Mouse (Mus musculus) cerebellum, adult 2 months (tissue): ENCODE data around the gene Serpina11.

Experiments used
- CTCF ChIP-seq: fragments of 200-500 bp; IDR thresholded peaks from 2 replicates; pipeline ENCODE4 v1.5.1; 2011; ENCODE audit warnings: low read depth, mild to moderate bottlenecking, control low read depth, low read length, moderate library complexity, borderline replicate concordance; ENCODE audit not compliant: insufficient read depth
- POLR2A ChIP-seq: fragments of 200-500 bp; IDR thresholded peaks from 2 replicates; pipeline ENCODE4 v1.6.1; 2011; ENCODE audit warnings: low read length, control low read depth, borderline replicate concordance; ENCODE audit not compliant: insufficient read depth

DNA sequence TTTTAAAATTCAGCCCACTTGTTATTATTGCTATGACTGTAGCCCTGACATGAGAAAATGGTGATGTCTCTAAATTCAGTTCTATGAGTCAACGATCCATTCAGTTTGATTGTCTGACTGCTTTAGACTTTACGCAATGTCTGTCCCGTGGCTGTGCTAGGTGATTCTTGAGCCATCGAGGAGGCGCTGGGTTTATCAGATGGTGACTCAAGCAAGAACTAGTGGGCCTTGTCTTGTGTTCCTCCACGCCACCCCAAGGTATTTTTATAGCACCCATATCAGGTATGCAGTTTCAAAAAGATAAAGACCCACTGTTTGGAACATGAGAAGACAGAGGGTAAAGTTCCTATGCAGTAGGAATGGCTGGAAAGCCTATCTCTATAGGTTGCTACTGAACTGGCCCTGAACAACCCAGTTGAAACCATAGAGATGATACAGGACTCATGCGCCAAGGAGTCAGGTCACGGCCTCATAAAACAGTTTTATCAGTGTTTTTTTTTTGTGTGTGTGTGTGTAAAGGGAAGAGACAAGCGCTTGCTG is 20.1 kb downstream of the Serpina11 start:
- TF ChIP-seq CTCF (no peak), POLR2A (no peak)
